Mouse (Mus musculus) C2C12 (cell line): ENCODE results near the gene Sorbs1. TPM values are rescaled to one million over a fixed set of nuclear protein-coding genes. Genes with fewer than 3 reads are reported as not detected.
A peak's percentile ranks its signal among the peaks of the same experiment; 100 is the strongest.

Source experiments
- H3K27me3 ChIP-seq: one replicate; pipeline ENCODE4 v1.6.1; 2011; ENCODE audit not compliant: control insufficient read depth, insufficient read depth, insufficient read length
- H3K36me3 ChIP-seq: one replicate; pipeline ENCODE4 v1.6.1; 2011; ENCODE audit not compliant: control insufficient read depth, insufficient read depth
- H3K4me3 ChIP-seq: one replicate; pipeline ENCODE4 v1.5.1; 2011; ENCODE audit warnings: mild to moderate bottlenecking, control low read depth; ENCODE audit not compliant: poor library complexity, insufficient read depth, severe bottlenecking
- H3K79me2 ChIP-seq: one replicate; pipeline ENCODE4 v1.6.1; 2011; ENCODE audit not compliant: control insufficient read depth, insufficient read depth
- H3K79me3 ChIP-seq: one replicate; pipeline ENCODE4 v1.6.1; 2011; ENCODE audit warnings: low read depth, control low read depth
- H3ac ChIP-seq: one replicate; pipeline ENCODE3; 2011; ENCODE audit warnings: low read depth; ENCODE audit not compliant: control insufficient read depth, insufficient read length
- CEBPB ChIP-seq: IDR thresholded peaks from one replicate; pipeline ENCODE4 v1.6.1; 2011; ENCODE audit warnings: low read depth, mild to moderate bottlenecking, control low read depth, moderate library complexity
- CTCF ChIP-seq: IDR thresholded peaks from one replicate; pipeline ENCODE4 v1.5.1; 2011; ENCODE audit not compliant: control insufficient read depth, insufficient read depth, insufficient read length
- FOSL1 ChIP-seq: IDR thresholded peaks from one replicate; pipeline ENCODE4 v1.8.0; 2011; ENCODE audit warnings: mild to moderate bottlenecking, low read length; ENCODE audit not compliant: poor library complexity, insufficient read depth, severe bottlenecking
- MAX ChIP-seq: IDR thresholded peaks from one replicate; pipeline ENCODE4 v1.6.1; 2011; ENCODE audit warnings: mild to moderate bottlenecking, control low read depth
- MYOD1 ChIP-seq: IDR thresholded peaks from one replicate; pipeline ENCODE4 v1.6.1; 2011; ENCODE audit warnings: low read depth; ENCODE audit not compliant: control insufficient read depth, insufficient read length
- MYOG ChIP-seq: IDR thresholded peaks from one replicate; pipeline ENCODE4 v1.6.1; 2011; ENCODE audit not compliant: control insufficient read depth, insufficient read length; ENCODE audit errors: extremely low read depth
- USF1 ChIP-seq: IDR thresholded peaks from one replicate; pipeline ENCODE4 v1.6.1; 2011; ENCODE audit warnings: low read depth, mild to moderate bottlenecking, control low read depth, moderate library complexity
- polyA plus RNA-seq: library from polyadenylated mRNA; unstranded; fragments of >200 nt; fragmentation: generic; extraction: Trizol; gene quantifications from one replicate; pipeline ENCODE4 v1.2.1, GENCODE M21; 2012; ENCODE audit warnings: missing spikeins

Gene Sorbs1
- polyA plus RNA-seq, 1 experiment, result 9.0 TPM

GRCm38 (mm10) chr19:40302916-40303315 lies 210.7 kb downstream of the Sorbs1 start:
- no peaks in the 10 kb centered on the region for H3K27me3 ChIP-seq
- H3K79me3 ChIP-seq, result no peaks in the 10 kb centered on the region
- H3ac ChIP-seq, result no peak overlapping the region
- no peaks in the 10 kb centered on the region for H3K36me3 ChIP-seq
- TF ChIP-seq CTCF (no peak), USF1 (no peak), MYOG (no peak), CEBPB (no peak), MAX (no peak), MYOD1 (no peak), FOSL1 (no peak)
- no peaks in the 10 kb centered on the region for H3K79me2 ChIP-seq
- H3K4me3 ChIP-seq, result no peak overlapping the region

DNA sequence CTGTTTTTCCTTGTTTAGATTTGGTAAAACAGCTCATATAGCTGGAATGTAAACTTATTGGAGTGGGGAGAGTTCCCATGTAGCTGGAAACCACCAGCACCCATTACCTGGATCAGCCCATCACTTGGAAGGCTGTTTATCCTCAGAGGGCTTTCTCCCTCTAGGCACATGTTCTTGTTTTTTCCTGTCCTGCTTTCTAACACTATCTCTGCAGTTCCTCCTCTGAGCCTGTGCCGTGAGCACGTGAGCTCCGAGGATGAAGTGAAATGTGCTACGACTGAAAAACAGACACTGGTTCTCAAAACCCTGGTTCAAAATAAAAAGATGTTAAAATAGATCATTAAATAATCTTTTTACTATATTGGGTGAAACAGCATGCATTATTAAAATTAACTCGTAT lies 211.1 kb downstream of the Sorbs1 start:
- no peaks in the 10 kb centered on the region for H3K27me3 ChIP-seq
- no peaks in the 10 kb centered on the region for H3K79me3 ChIP-seq
- no peak overlapping the region for H3ac ChIP-seq
- H3K4me3 ChIP-seq, result no peak overlapping the region
- no peak for TF ChIP-seq MAX
- no peaks in the 10 kb centered on the region for H3K79me2 ChIP-seq
- H3K36me3 ChIP-seq, result no peaks in the 10 kb centered on the region

DNA sequence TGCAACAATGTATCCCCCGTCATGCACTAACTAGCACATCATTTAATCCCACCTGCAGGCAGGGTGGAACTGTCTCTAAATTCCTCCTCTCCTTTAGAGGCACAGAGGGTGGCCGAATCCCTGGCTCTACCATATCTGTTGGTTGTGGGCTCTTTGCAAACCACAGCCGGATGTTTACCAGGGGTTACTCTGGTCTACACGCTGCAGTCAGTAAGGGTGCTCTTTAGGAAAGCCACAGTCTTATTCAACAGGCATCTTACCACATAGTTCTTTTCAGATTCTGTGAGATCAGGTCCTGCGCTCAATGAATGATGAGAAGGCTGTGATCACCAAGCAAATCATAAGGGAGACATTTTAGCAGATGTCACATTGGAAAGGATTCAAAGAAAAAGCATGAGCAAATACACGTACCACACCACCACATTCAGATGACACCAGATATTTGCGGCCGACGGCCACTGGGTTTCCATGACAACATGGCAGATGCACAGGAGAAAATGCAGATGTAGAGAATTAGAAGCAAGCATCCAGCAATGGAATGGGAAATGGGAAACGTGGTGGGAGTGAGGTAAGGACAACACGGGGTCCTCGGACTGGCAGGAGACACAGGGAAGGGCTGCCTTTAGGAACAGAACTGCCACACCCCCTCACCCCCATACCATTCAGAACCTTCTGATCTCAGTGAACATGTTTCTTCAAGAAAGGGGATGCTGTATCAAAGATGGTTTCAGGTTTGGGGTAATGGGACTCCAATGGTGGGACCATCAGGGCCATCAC lies 213.4 kb downstream of the Sorbs1 start:
- TF ChIP-seq MYOD1 (peak; percentile 34), CTCF (no peak), CEBPB (no peak), MYOG (no peak), USF1 (no peak), MAX (peak; percentile 76)
- Histone ChIP-seq H3K79me2 (no peaks in the 10 kb centered on the region), H3ac (peak overlapping the region; percentile 28), H3K79me3 (no peaks in the 10 kb centered on the region), H3K4me3 (no peak overlapping the region), H3K36me3 (no peaks in the 10 kb centered on the region), H3K27me3 (no peaks in the 10 kb centered on the region)

- Histone ChIP-seq H3K27me3 (no peaks in the 10 kb centered on the region), H3K36me3 (no peaks in the 10 kb centered on the region), H3K79me3 (no peaks in the 10 kb centered on the region), H3K4me3 (no peak overlapping the region), H3ac (no peak overlapping the region), H3K79me2 (no peaks in the 10 kb centered on the region)
- TF ChIP-seq MYOD1 (peak; percentile 29), CEBPB (no peak), FOSL1 (no peak), MYOG (no peak), MAX (peak; percentile 50), USF1 (no peak), CTCF (no peak)
Observed at GRCm38 (mm10) chr19:40299182-40299581, 214.4 kb downstream of the Sorbs1 start.

- no peak overlapping the region for H3ac ChIP-seq
- no peak for TF ChIP-seq MYOG
- TF ChIP-seq USF1, result no peak
- TF ChIP-seq FOSL1, result no peak
- no peak for TF ChIP-seq MAX
- no peak for TF ChIP-seq MYOD1
- no peak for TF ChIP-seq CTCF
- TF ChIP-seq CEBPB, result no peak
- H3K4me3 ChIP-seq, result no peak overlapping the region
- no peaks in the 10 kb centered on the region for H3K36me3 ChIP-seq
- no peaks in the 10 kb centered on the region for H3K27me3 ChIP-seq
- H3K79me3 ChIP-seq, result no peaks in the 10 kb centered on the region
- no peaks in the 10 kb centered on the region for H3K79me2 ChIP-seq
Observed at GRCm38 (mm10) chr19:40298574-40298973, 215.0 kb downstream of the Sorbs1 start.

- Histone ChIP-seq H3K79me3 (no peaks in the 10 kb centered on the region), H3K79me2 (no peaks in the 10 kb centered on the region), H3ac (no peak overlapping the region), H3K4me3 (no peak overlapping the region), H3K36me3 (no peaks in the 10 kb centered on the region), H3K27me3 (no peaks in the 10 kb centered on the region)
- TF ChIP-seq MYOG (no peak), CTCF (no peak), USF1 (no peak), FOSL1 (no peak), CEBPB (no peak), MAX (no peak), MYOD1 (no peak)
Observed at GRCm38 (mm10) chr19:40297798-40298144, 215.8 kb downstream of the Sorbs1 start.
